Mouse (Mus musculus): Measurements from ENCODE around the gene Crabp2. TPM values are rescaled to one million over a fixed set of nuclear protein-coding genes. Genes with fewer than 3 reads are reported as not detected.

Gene Crabp2
- polyA plus RNA-seq, 1 experiment from 2014 or later = 35.9 TPM

- 39% methylated on average over 1 of the region's 1 CpGs for WGBS
- H3K9ac ChIP-seq (ENCODE audit: low read length) = no peak overlapping the region
- H3K27me3 ChIP-seq (replicated peaks; ENCODE audit: control insufficient read depth, insufficient read depth, low read length) = no peaks in the 10 kb centered on the region
- H3K4me2 ChIP-seq (ENCODE audit: low read length) = no peak overlapping the region
- peaks cover 11% of the 10 kb centered on the region; the same call in 1 of the 2 replicates for H3K4me1 ChIP-seq (ENCODE audit: control insufficient read depth, insufficient read depth, low read length)
- 0 out of 2 replicates have a peak overlapping the region, but pooled peaks have one; percentile 3 for H3K27ac ChIP-seq (ENCODE audit: low read depth, low read length)
- ATAC-seq (no peak), DNase-seq (ENCODE audit: low spot score) (no peak)
- no peaks in the 10 kb centered on the region for H3K9me3 ChIP-seq (replicated peaks; ENCODE audit: control insufficient read depth, low read length)
- no peak overlapping the region for H3K4me3 ChIP-seq (ENCODE audit: low read depth, low read length)
- no peaks in the 10 kb centered on the region for H3K36me3 ChIP-seq (ENCODE audit: control insufficient read depth, insufficient read depth, low read length)
Observed at GRCm38 (mm10) chr3:87958967-87959366, 10.5 kb downstream of the Crabp2 start.

GRCm38 (mm10) chr3:87959371-87959770, 10.9 kb downstream of the Crabp2 start:
- WGBS = 66% methylated on average over 7 of the region's 7 CpGs
- Histone ChIP-seq H3K27ac (ENCODE audit: low read depth, low read length) (peak overlapping the region; percentile 3; the same call in 1 of the 2 replicates), H3K4me1 (ENCODE audit: control insufficient read depth, insufficient read depth, low read length) (peaks cover 11% of the 10 kb centered on the region; the same call in 1 of the 2 replicates), H3K9me3 (replicated peaks; ENCODE audit: control insufficient read depth, low read length) (no peaks in the 10 kb centered on the region), H3K9ac (ENCODE audit: low read length) (no peak overlapping the region), H3K4me3 (ENCODE audit: low read depth, low read length) (no peak overlapping the region), H3K27me3 (replicated peaks; ENCODE audit: control insufficient read depth, insufficient read depth, low read length) (no peaks in the 10 kb centered on the region), H3K4me2 (ENCODE audit: low read length) (no peak overlapping the region), H3K36me3 (ENCODE audit: control insufficient read depth, insufficient read depth, low read length) (no peaks in the 10 kb centered on the region)
- no peak for DNase-seq (ENCODE audit: low spot score)
- ATAC-seq = no peak

- no peaks in the 10 kb centered on the region for H3K27me3 ChIP-seq (replicated peaks; ENCODE audit: control insufficient read depth, insufficient read depth, low read length)
- DNase-seq (ENCODE audit: low spot score) (no peak), ATAC-seq (peak; percentile 5; the same call in 1 of the 2 replicates)
Observed at GRCm38 (mm10) chr3:87960191-87960585, 11.7 kb downstream of the Crabp2 start.

GRCm38 (mm10) chr3:87960586-87961191, 12.2 kb downstream of the Crabp2 start:
- WGBS = under 1% methylated on average over 27 of the region's 27 CpGs
- peaks cover 11% of the 10 kb centered on the region; the same call in 1 of the 2 replicates for H3K4me1 ChIP-seq (ENCODE audit: control insufficient read depth, insufficient read depth, low read length)

More at GRCm38 (mm10) chr3:87960191-87960585, 11.7 kb downstream of the Crabp2 start:
- no peaks in the 10 kb centered on the region for H3K9me3 ChIP-seq (replicated peaks; ENCODE audit: control insufficient read depth, low read length)
- H3K4me3 ChIP-seq (ENCODE audit: low read depth, low read length) = peak overlapping the region; percentile 40
- WGBS = 3% methylated on average over 10 of the region's 10 CpGs
- peaks cover 11% of the 10 kb centered on the region; the same call in 1 of the 2 replicates for H3K4me1 ChIP-seq (ENCODE audit: control insufficient read depth, insufficient read depth, low read length)
- peak overlapping the region; percentile 95 for H3K27ac ChIP-seq (ENCODE audit: low read depth, low read length)
- H3K9ac ChIP-seq (ENCODE audit: low read length) = peak overlapping the region; percentile 79
- H3K36me3 ChIP-seq (ENCODE audit: control insufficient read depth, insufficient read depth, low read length) = no peaks in the 10 kb centered on the region
- peak overlapping the region; percentile 76 for H3K4me2 ChIP-seq (ENCODE audit: low read length)

GRCm38 (mm10) chr3:87970184-87970938, 21.9 kb downstream of the Crabp2 start:
- peaks cover 3% of the 10 kb centered on the region for H3K36me3 ChIP-seq (ENCODE audit: control insufficient read depth, insufficient read depth, low read length)
- peak overlapping the region; percentile 56; the same call in 1 of the 2 replicates for H3K27ac ChIP-seq (ENCODE audit: low read depth, low read length)
- no peaks in the 10 kb centered on the region for H3K9me3 ChIP-seq (replicated peaks; ENCODE audit: control insufficient read depth, low read length)
- WGBS = 0% methylated on average over 21 of the region's 21 CpGs
- DNase-seq (ENCODE audit: low spot score) (peak; percentile 87), ATAC-seq (peak; percentile 6; the same call in 1 of the 2 replicates)
- peak overlapping the region; percentile 67 for H3K4me3 ChIP-seq (ENCODE audit: low read depth, low read length)
- H3K27me3 ChIP-seq (replicated peaks; ENCODE audit: control insufficient read depth, insufficient read depth, low read length) = no peaks in the 10 kb centered on the region
- peak overlapping the region; percentile 94 for H3K4me2 ChIP-seq (ENCODE audit: low read length)
- H3K4me1 ChIP-seq (ENCODE audit: control insufficient read depth, insufficient read depth, low read length) = peaks cover 31% of the 10 kb centered on the region
- H3K9ac ChIP-seq (ENCODE audit: low read length) = peak overlapping the region; percentile 84

More at GRCm38 (mm10) chr3:87960586-87961191, 12.2 kb downstream of the Crabp2 start:
- peak; percentile 99 for ATAC-seq
- H3K4me3 ChIP-seq (ENCODE audit: low read depth, low read length) = peak overlapping the region; percentile 40
- peak overlapping the region; percentile 95 for H3K27ac ChIP-seq (ENCODE audit: low read depth, low read length)
- DNase-seq (ENCODE audit: low spot score) = peak; percentile 98
- no peaks in the 10 kb centered on the region for H3K27me3 ChIP-seq (replicated peaks; ENCODE audit: control insufficient read depth, insufficient read depth, low read length)
- no peaks in the 10 kb centered on the region for H3K9me3 ChIP-seq (replicated peaks; ENCODE audit: control insufficient read depth, low read length)
- peak overlapping the region; percentile 76 for H3K4me2 ChIP-seq (ENCODE audit: low read length)
- no peaks in the 10 kb centered on the region for H3K36me3 ChIP-seq (ENCODE audit: control insufficient read depth, insufficient read depth, low read length)
- H3K9ac ChIP-seq (ENCODE audit: low read length) = peak overlapping the region; percentile 79

- WGBS = under 1% methylated on average over 43 of the region's 44 CpGs
- H3K9ac ChIP-seq (ENCODE audit: low read length) = peak within 1 kb of the TSS; percentile 84
- peak within 1 kb of the TSS; percentile 94 for H3K4me2 ChIP-seq (ENCODE audit: low read length)
- peaks cover 9% of the 10 kb centered on the region for H3K36me3 ChIP-seq (ENCODE audit: control insufficient read depth, insufficient read depth, low read length)
- no peaks in the 10 kb centered on the region for H3K9me3 ChIP-seq (replicated peaks; ENCODE audit: control insufficient read depth, low read length)
- peak; percentile 93 for DNase-seq (ENCODE audit: low spot score)
- peaks cover 31% of the 10 kb centered on the region for H3K4me1 ChIP-seq (ENCODE audit: control insufficient read depth, insufficient read depth, low read length)
- peak; percentile 74 for ATAC-seq
- peak within 1 kb of the TSS; percentile 67 for H3K4me3 ChIP-seq (ENCODE audit: low read depth, low read length)
- no peaks in the 10 kb centered on the region for H3K27me3 ChIP-seq (replicated peaks; ENCODE audit: control insufficient read depth, insufficient read depth, low read length)
- H3K27ac ChIP-seq (ENCODE audit: low read depth, low read length) = peak within 1 kb of the TSS; percentile 94
Observed at GRCm38 (mm10) chr3:87970939-87971488, 22.5 kb downstream of the Crabp2 start, which contains the start of gene Nes. Gene Nes, plus strand, starts transcription at chr3:87971078.

- under 1% methylated on average over 60 of the region's 60 CpGs for WGBS
- Histone ChIP-seq H3K9ac (ENCODE audit: low read length) (peak overlapping the region; percentile 84), H3K4me3 (ENCODE audit: low read depth, low read length) (peak overlapping the region; percentile 67), H3K4me1 (ENCODE audit: control insufficient read depth, insufficient read depth, low read length) (peaks cover 31% of the 10 kb centered on the region), H3K27me3 (replicated peaks; ENCODE audit: control insufficient read depth, insufficient read depth, low read length) (no peaks in the 10 kb centered on the region), H3K9me3 (replicated peaks; ENCODE audit: control insufficient read depth, low read length) (no peaks in the 10 kb centered on the region), H3K27ac (ENCODE audit: low read depth, low read length) (peak overlapping the region; percentile 94), H3K36me3 (ENCODE audit: control insufficient read depth, insufficient read depth, low read length) (peaks cover 14% of the 10 kb centered on the region), H3K4me2 (ENCODE audit: low read length) (peak overlapping the region; percentile 94)
- peak; percentile 15; the same call in 1 of the 2 replicates for ATAC-seq
- peak; percentile 48 for DNase-seq (ENCODE audit: low spot score)
Observed at GRCm38 (mm10) chr3:87971489-87972202, 23.2 kb downstream of the Crabp2 start.

- H3K9ac ChIP-seq (ENCODE audit: low read length) = peak overlapping the region; percentile 84
- DNase-seq (ENCODE audit: low spot score) (no peak), ATAC-seq (no peak)
- H3K36me3 ChIP-seq (ENCODE audit: control insufficient read depth, insufficient read depth, low read length) = peaks cover 20% of the 10 kb centered on the region
- peaks cover 31% of the 10 kb centered on the region for H3K4me1 ChIP-seq (ENCODE audit: control insufficient read depth, insufficient read depth, low read length)
- no peaks in the 10 kb centered on the region for H3K9me3 ChIP-seq (replicated peaks; ENCODE audit: control insufficient read depth, low read length)
- peak overlapping the region; percentile 94 for H3K4me2 ChIP-seq (ENCODE audit: low read length)
- whole genome bisulfite sequencing = 2% methylated on average over 8 of the region's 8 CpGs
- H3K27ac ChIP-seq (ENCODE audit: low read depth, low read length) = peak overlapping the region; percentile 94
- peak overlapping the region; percentile 67 for H3K4me3 ChIP-seq (ENCODE audit: low read depth, low read length)
- H3K27me3 ChIP-seq (replicated peaks; ENCODE audit: control insufficient read depth, insufficient read depth, low read length) = no peaks in the 10 kb centered on the region
Observed at GRCm38 (mm10) chr3:87972203-87972664, 23.8 kb downstream of the Crabp2 start.

Measured in forebrain, embryonic 14.5 days (tissue).